Mouse (Mus musculus): ENCODE measurements at regions not wholly inside any gene's neighbourhood (a gene's known extent, or its start where the extent isn't known, plus 50 kb on each side); places are given as distances from the start of the nearest gene placed in this dataset.

DNA sequence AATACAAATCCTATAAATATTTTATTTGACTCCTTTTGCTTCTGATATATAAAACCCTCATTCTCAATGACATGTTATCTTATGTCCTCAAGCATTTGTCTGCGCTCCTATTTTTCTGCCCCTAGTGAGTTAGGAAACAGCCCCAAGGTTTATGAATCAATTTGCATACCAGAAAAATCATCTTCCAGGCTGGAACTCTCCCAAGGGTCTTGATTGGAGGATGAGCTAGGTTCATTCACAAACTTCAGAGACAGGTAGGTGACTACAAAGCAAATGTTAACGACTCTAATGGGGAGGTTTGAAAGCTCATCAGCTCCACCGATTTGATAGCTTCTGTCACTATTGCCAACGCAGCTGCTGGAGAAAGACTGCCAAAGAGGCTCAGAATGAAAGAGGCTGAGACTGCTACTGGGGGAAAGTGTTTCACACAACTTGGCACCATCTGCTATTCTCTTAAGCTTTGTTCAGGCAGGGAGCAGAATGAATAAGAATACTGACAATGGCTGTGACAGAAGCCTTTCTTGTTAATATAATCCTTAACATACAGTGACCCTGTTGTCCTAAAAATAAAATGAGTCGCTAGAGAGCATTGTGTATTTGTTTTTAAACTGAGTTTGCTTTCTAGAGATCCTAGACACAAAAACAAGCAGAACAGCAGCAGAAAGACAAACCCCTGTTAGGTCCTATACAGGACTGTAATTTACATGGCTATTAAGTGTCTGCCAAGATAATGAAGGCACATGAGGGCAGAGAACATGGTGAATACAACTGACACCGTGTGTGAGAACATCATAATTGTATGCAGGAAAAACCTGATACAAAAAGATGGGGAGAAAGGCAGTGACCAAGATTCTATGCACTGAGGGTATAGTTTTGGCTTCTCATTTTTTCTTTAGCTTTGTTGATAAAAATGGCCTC lies 843.4 kb downstream of the Cdh8 start:
- DNase-seq (ENCODE audit: low read depth, low spot score) = peak; percentile 6

DNA sequence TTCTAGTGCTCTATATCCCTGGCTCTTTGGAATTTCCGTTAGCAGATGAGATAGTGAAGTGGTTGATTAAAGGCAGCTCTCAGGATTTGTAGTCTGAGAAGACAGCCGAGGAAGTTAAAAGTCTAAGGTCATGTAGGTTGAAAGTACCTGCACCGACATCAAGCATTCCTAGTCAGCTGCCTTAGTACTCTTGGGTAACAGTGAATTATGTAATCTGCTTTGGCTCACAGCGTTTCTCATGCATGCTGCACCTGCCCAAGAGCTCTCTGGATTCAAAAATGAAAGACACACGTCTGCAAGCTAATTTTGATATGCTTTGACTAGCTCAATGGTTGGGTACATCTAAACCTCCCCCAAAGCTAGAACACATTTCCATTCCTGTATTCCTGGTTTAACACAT lies 849.6 kb downstream of the Cdh8 start:
- no peak for DNase-seq (ENCODE audit: low read depth, low spot score)

DNA sequence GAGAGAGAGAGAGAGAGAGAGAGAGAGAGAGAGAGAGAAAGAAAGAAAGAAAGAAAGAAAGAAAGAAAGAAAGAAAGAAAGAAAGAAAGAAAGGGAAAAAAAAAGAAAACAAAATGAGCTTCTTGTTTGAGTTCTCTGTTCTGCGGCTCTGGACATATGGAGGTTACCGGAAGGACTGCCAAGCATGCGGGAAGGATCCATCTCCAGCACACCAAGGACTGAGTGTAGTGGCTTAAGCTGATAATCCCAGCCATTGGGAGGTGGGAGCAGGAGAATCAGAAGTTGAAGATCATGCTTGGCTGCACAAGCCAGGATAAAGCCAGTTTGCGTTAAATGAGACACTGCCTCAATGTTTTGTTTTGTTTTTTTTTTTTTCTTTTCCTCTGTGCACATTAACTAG lies 897.8 kb downstream of the Cdh8 start:
- no peak for DNase-seq (ENCODE audit: low read depth, low spot score)

DNA sequence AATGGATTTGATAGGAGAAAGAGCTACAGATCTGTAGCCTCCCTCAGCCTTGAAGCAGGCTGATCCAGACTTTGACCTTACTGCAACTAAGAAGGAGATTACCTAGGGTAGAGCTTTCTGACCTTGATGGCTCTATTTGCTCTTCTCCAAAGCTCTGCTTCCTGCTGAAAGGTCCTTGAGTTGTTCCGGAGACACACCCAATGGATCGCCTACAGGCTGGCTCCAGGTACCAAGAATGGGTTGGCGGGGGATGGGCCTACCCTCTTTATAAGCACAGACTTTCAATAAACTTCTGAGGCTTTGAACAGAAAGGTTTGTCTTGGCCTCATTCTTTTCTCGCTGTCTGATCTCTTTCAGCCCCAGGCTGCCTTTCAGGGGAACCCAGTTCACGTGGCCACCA lies 901.0 kb downstream of the Cdh8 start:
- peak; percentile 76 for DNase-seq (ENCODE audit: low read depth, low spot score)

DNA sequence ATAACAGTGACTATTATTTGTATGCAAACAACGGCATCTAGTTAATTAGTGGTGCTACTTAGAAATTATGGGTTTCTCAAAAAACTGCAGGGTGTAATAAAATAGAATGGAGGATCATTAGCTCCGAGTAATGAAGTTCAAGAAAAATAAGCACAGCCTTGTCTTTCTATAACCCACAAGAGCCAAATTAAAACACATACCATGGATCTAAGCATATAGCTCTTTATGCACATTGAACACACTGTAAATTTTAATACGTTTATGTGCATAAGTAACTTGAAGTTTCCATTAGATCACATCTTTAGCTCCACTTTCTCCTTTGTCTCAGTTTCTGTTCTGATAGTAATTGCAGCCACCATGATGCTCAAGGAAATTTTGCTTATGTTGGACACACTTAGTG lies 919.5 kb downstream of the Cdh8 start:
- no peak for DNase-seq (ENCODE audit: low read depth, low spot score)

DNA sequence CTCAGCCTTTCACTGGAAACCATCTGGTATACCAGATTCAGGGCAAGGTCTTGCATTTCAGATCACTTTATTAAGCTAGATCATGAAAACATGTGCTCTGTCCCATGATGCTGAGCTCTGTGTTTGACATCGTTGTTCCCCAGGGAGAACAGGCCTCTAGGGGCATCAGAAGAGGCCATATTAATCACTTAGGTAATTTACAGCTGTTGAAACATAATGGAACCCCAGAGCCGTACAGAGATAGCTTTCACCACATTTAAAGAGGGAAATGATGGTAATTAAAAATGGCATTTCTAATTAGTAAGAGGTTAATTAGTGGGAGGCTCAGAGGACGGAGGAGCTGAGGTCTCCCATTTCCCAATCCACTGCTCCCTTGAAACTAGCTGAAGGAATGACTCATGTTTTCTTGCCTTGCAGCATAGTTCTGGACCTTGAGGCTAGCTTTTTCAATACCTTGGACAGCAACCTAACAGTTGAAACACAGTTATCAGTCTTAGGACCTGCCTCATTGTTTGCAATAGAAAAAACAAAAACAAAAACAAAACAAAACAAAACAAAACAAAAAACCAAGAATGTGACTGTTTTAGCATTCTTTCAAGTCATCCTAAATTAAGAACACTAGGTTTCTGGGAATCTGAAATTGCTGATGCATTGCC lies 952.8 kb downstream of the Cdh8 start:
- peak; percentile 10 for DNase-seq (ENCODE audit: low read depth, low spot score)

DNA sequence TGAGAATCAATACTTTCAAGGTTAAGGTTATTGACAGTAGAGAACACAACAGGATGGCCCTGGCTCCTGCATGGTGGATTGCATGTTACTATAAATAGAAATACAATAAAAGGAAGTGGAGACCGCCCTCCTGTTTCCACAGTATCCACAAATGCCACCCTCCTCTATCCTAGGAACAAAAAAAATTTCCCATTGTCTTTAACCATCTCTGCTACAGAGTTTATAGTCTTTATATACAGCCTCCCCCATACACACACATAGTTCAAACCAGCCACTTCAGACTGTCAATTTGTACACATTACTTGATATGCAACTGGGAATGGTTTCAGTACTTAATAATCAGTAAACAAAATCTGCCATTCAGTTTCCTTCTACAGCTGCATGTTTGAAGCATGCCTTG lies 960.7 kb downstream of the Cdh8 start:
- DNase-seq (ENCODE audit: low read depth, low spot score) = no peak

All from ZHBTc4 (cell line).